Mouse (Mus musculus) midbrain, postnatal 0 days (tissue): ENCODE measurements around the gene Hist1h2bc. TPM values are rescaled to one million over a fixed set of nuclear protein-coding genes. Genes with fewer than 3 reads are reported as not detected.
A peak's percentile ranks its signal among the peaks of the same experiment; 100 is the strongest.

Source experiments
- ATAC-seq: fragments of 200-750 bp; cut with Nextera tagmentation; 2 replicates; pipeline ENCODE4 v1.8.0; 2017; ENCODE audit warnings: moderate number of reproducible peaks, mild to moderate bottlenecking, moderate TSS enrichment, moderate library complexity; ENCODE audit not compliant: low FRiP score
- DNase-seq: peaks from one replicate; pipeline ENCODE4 v3.0.0-alpha.2; 2015; ENCODE audit warnings: low spot score
- H3K27ac ChIP-seq: fragments of 300-500 bp; sonication (generic); 2 replicates; pipeline ENCODE4 v1.5.1; 2014; ENCODE audit warnings: low read depth, mild to moderate bottlenecking, low read length, mixed read lengths
- H3K27me3 ChIP-seq: fragments of 300-500 bp; sonication (generic); 2 replicates; pipeline ENCODE4 v1.6.1; 2014; ENCODE audit warnings: low read length, control low read depth, mixed read lengths; ENCODE audit not compliant: insufficient read depth
- H3K36me3 ChIP-seq: fragments of 300-500 bp; sonication (generic); 2 replicates; pipeline ENCODE4 v1.6.1; 2014; ENCODE audit warnings: low read length, control low read depth, mixed read lengths; ENCODE audit not compliant: insufficient read depth
- H3K4me1 ChIP-seq: fragments of 300-500 bp; sonication (generic); 2 replicates; pipeline ENCODE4 v1.6.1; 2014; ENCODE audit warnings: mild to moderate bottlenecking, control low read depth, antibody characterized with exemption, low read length, mixed read lengths; ENCODE audit not compliant: insufficient read depth
- H3K4me2 ChIP-seq: fragments of 300-500 bp; sonication (generic); 2 replicates; pipeline ENCODE4 v1.6.1; 2014; ENCODE audit warnings: low read depth, mild to moderate bottlenecking, low read length, mixed read lengths; ENCODE audit not compliant: poor library complexity, severe bottlenecking
- H3K4me3 ChIP-seq: fragments of 300-500 bp; sonication (generic); 2 replicates; pipeline ENCODE4 v1.5.1; 2014; ENCODE audit warnings: low read depth, mild to moderate bottlenecking, low read length, moderate library complexity
- H3K9ac ChIP-seq: fragments of 300-500 bp; sonication (generic); replicated peaks from 2 replicates; pipeline ENCODE4 v1.6.1; 2014; ENCODE audit warnings: mild to moderate bottlenecking, low read length, moderate library complexity, mixed read lengths; ENCODE audit not compliant: poor library complexity, severe bottlenecking
- H3K9me3 ChIP-seq: fragments of 300-500 bp; sonication (generic); 2 replicates; pipeline ENCODE4 v1.6.1; 2016; ENCODE audit warnings: low read length, control low read depth
- CTCF ChIP-seq: IDR thresholded peaks from 2 replicates; pipeline ENCODE4 v1.5.1; 2016; ENCODE audit warnings: antibody characterized with exemption, mild to moderate bottlenecking
- WGBS: fragments of 180-500 bp; shearing (Covaris S2); extraction: QIAGEN DNeasy Blood & Tissue Kit; methylation state at CpG from one replicate; pipeline ENCODE4 v1.1.7; 2014; 5-methylcytosine and 5-hydroxymethylcytosine counted together
- polyA plus RNA-seq: library from polyadenylated mRNA; unstranded; fragments of >200 nt; fragmentation: Nextera tagmentation; extraction: Ambion mirVana; gene quantifications from 2 replicates; pipeline ENCODE4 v1.2.1, GENCODE M21; 2015
- total RNA-seq: library from RNA; depleted of rRNA; stranded (reverse); fragments of >200 nt; gene quantifications from 2 replicates; pipeline ENCODE4 v1.2.3, GENCODE M21; 2014; rRNA removed

The Hist1h2bc gene
- total RNA-seq: 66.3 and 125 TPM in 2 replicates
- polyA plus RNA-seq: 23.7 and 28.6 TPM in 2 replicates

GRCm38 (mm10) chr13:23683755-23684281 lies at the start of gene Hist1h2bc, which contains the start of gene Hist1h2ac:
Hist1h2bc (plus strand) TSS chr13:23684199.
Hist1h2ac (minus strand) TSS chr13:23683948.
- Histone ChIP-seq H3K9ac (peak within 1 kb of the TSS; percentile 51; the same call in 1 of the 2 replicates), H3K4me2 (peak within 1 kb of the TSS; percentile 70), H3K27ac (peak within 1 kb of the TSS; percentile 85), H3K27me3 (no peaks in the 10 kb centered on the region), H3K4me1 (peaks cover 10% of the 10 kb centered on the region; the same call in 1 of the 2 replicates), H3K9me3 (no peaks in the 10 kb centered on the region), H3K4me3 (peak within 1 kb of the TSS; percentile 45), H3K36me3 (no peaks in the 10 kb centered on the region)
- DNase-seq (peak; percentile 99), ATAC-seq (peak; percentile 98)
- TF ChIP-seq CTCF: no peak
- WGBS: under 1% methylated on average over 26 of the region's 32 CpGs

- H3K4me2 ChIP-seq: no peak overlapping the region
- no peak for ATAC-seq
- WGBS: 71% methylated on average over 6 of the region's 6 CpGs
These were observed 24.2 kb upstream of the Hist1h2bc start for GRCm38 (mm10) chr13:23659636-23660366.

DNA sequence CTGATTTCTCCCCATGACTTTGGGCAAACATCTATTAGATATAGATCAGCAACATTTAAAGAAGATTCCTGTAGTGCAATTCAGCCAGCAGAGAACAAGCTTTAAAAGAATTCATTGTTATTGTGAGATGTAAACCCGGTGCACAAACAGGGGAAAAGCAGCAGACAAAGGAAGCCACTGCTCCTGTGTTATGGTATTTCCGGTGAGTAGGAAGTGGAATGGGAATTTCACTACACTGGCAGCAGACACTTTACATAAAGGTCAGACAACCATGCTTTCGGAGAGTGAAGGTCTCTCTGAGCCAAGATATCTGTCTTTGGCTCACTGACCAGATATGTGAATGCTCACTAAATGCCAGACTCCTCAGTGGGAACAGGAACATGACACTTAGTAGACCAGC lies 21.5 kb upstream of the Hist1h2bc start:
- WGBS: 66% methylated on average over 3 of the region's 3 CpGs
- H3K4me1 ChIP-seq: no peaks in the 10 kb centered on the region

More at GRCm38 (mm10) chr13:23659636-23660366, 24.2 kb upstream of the Hist1h2bc start:
- Histone ChIP-seq H3K9me3 (no peaks in the 10 kb centered on the region), H3K27ac (no peak overlapping the region), H3K36me3 (no peaks in the 10 kb centered on the region), H3K4me1 (no peaks in the 10 kb centered on the region), H3K9ac (no peak overlapping the region), H3K4me3 (no peak overlapping the region), H3K27me3 (no peaks in the 10 kb centered on the region)
- no peak for TF ChIP-seq CTCF
- no peak for DNase-seq

GRCm38 (mm10) chr13:23681990-23682582 lies 1.9 kb upstream of the Hist1h2bc start:
- no peak overlapping the region for H3K9ac ChIP-seq
- H3K27me3 ChIP-seq: no peaks in the 10 kb centered on the region
- TF ChIP-seq CTCF: no peak
- no peak for ATAC-seq
- H3K9me3 ChIP-seq: no peaks in the 10 kb centered on the region
- WGBS: 91% methylated on average over 6 of the region's 6 CpGs
- no peak overlapping the region for H3K4me2 ChIP-seq
- DNase-seq: no peak
- no peak overlapping the region for H3K27ac ChIP-seq
- H3K36me3 ChIP-seq: no peaks in the 10 kb centered on the region
- H3K4me1 ChIP-seq: peaks cover 10% of the 10 kb centered on the region; the same call in 1 of the 2 replicates
- no peak overlapping the region for H3K4me3 ChIP-seq

More for the DNA sequence above, 21.5 kb upstream of the Hist1h2bc start:
- Histone ChIP-seq H3K4me3 (no peak overlapping the region), H3K27ac (no peak overlapping the region), H3K36me3 (no peaks in the 10 kb centered on the region), H3K27me3 (no peaks in the 10 kb centered on the region), H3K9me3 (no peaks in the 10 kb centered on the region), H3K4me2 (no peak overlapping the region), H3K9ac (no peak overlapping the region)
- ATAC-seq (no peak), DNase-seq (no peak)
- no peak for TF ChIP-seq CTCF

DNA sequence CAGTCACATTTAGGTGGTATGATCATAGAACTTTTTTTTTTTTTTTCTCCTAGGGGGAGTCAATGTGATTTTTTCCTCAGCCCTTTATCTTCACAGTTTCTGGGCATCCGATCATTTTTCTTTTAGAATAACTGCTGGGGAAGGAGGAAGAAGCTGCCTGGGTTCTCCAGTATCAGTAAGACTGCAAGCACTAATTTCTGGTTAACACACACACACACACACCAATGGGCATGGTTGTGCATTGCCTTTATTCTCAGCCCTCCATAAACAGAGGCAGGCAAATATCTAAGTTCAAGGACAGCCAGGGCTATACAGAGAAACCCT lies 1.4 kb upstream of the Hist1h2bc start:
- Histone ChIP-seq H3K36me3 (no peaks in the 10 kb centered on the region), H3K4me3 (no peak overlapping the region), H3K27ac (no peak overlapping the region), H3K9ac (no peak overlapping the region), H3K27me3 (no peaks in the 10 kb centered on the region), H3K9me3 (no peaks in the 10 kb centered on the region), H3K4me1 (peaks cover 10% of the 10 kb centered on the region; the same call in 1 of the 2 replicates), H3K4me2 (peak overlapping the region; percentile 43)
- ATAC-seq (no peak), DNase-seq (no peak)
- 57% methylated on average over 1 of the region's 1 CpGs for WGBS
- no peak for TF ChIP-seq CTCF
